Mouse (Mus musculus) thymus, adult 2 months (tissue): ENCODE data around the gene AB124611. TPM values are rescaled to one million over a fixed set of nuclear protein-coding genes. Genes with fewer than 3 reads are reported as not detected.
"Not testable (repeated sequence)": the region's sequence is repeated elsewhere in the genome, so short reads cannot be mapped to it uniquely, and the experiment has no call there.

Experiments
- DNase-seq: peaks from one replicate; pipeline ENCODE4 v3.0.0; 2021
- H3K27ac ChIP-seq: fragments of 200-500 bp; 2 replicates; pipeline ENCODE4 v1.5.1; 2012; ENCODE audit warnings: low read length, control low read depth; ENCODE audit not compliant: control insufficient read depth, insufficient read depth
- H3K27me3 ChIP-seq: fragments of 200-500 bp; 2 replicates; pipeline ENCODE4 v1.6.1; 2012; ENCODE audit warnings: mild to moderate bottlenecking, low read length, moderate library complexity, mixed read lengths; ENCODE audit not compliant: control insufficient read depth, insufficient read depth
- H3K36me3 ChIP-seq: fragments of 200-500 bp; 2 replicates; pipeline ENCODE4 v1.6.1; 2012; ENCODE audit warnings: mild to moderate bottlenecking, low read length, moderate library complexity; ENCODE audit not compliant: control insufficient read depth, insufficient read depth
- H3K4me1 ChIP-seq: fragments of 200-500 bp; replicated peaks from 2 replicates; pipeline ENCODE4 v1.6.1; 2012; ENCODE audit warnings: low read length; ENCODE audit not compliant: control insufficient read depth, insufficient read depth
- H3K4me3 ChIP-seq: fragments of 200-500 bp; 2 replicates; pipeline ENCODE4 v1.5.1; 2012; ENCODE audit warnings: mild to moderate bottlenecking, low read length, control low read depth, moderate library complexity; ENCODE audit not compliant: control insufficient read depth, insufficient read depth
- CTCF ChIP-seq: fragments of 200-500 bp; IDR thresholded peaks from 2 replicates; pipeline ENCODE4 v1.5.1; 2012; ENCODE audit warnings: mild to moderate bottlenecking, control low read depth, low read length, moderate library complexity, borderline replicate concordance; ENCODE audit not compliant: control insufficient read depth, poor library complexity, insufficient read depth; ENCODE audit errors: extremely low read depth
- POLR2A ChIP-seq: fragments of 200-500 bp; IDR thresholded peaks from 2 replicates; pipeline ENCODE4 v1.6.1; 2012; ENCODE audit warnings: mild to moderate bottlenecking, low read length, control low read depth, moderate library complexity; ENCODE audit not compliant: control insufficient read depth, poor library complexity, insufficient read depth; ENCODE audit errors: extremely low read depth
- WGBS: fragments of 180-500 bp; shearing (Covaris S2); methylation state at CpG from one replicate; pipeline ENCODE4 v1.1.7; 2018; 5-methylcytosine and 5-hydroxymethylcytosine counted together
- polyA plus RNA-seq: library from polyadenylated mRNA; depleted of rRNA; stranded (reverse); fragments of >200 nt; gene quantifications from 2 replicates; pipeline ENCODE4 v1.2.3, GENCODE M21; 2012

AB124611 gene
- polyA plus RNA-seq, 1 experiment, result 31.1 TPM

DNA sequence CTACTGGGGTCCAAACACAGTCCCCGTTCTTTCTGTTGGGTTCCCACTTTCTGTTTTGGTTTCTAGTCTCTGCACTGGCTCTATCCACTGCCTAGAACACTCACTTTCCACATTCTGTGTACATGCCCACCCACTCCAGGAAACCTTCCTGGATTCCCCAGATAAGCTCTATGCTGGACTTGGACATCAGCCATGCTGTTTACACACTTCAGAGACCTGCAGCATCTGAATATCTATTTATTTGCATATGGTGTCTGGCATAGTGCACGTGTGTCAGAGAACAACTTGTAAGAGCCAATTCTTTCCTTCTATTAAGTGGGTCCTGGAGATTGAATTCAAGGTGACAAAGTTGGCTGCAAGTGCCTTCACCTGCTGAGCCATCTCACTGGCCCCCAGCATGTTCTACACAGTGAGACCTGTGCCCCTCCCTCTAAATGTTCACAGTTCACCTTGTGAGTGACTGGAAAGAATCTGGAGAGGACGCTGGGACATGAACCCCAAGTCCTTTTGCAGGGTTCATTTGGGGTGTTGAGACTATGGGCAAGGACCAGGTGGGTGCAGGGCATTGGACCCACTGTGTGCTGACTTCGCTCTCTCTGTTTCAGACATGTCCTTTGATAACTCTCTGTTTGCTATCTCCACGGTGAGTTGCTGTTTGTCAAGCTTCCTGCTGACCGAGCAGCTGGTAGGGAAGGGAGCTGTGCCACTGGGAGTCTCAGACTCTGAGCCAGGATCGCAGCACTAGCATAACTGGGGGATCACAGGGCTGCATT, 14.2 kb downstream of the AB124611 start:
- Histone ChIP-seq H3K27ac (no peak overlapping the region), H3K36me3 (no peaks in the 10 kb centered on the region), H3K27me3 (no peaks in the 10 kb centered on the region), H3K4me1 (peaks cover 6% of the 10 kb centered on the region), H3K4me3 (no peak overlapping the region)
- TF ChIP-seq POLR2A, result no peak
- TF ChIP-seq CTCF, result no peak
- DNase-seq, result no peak
- 83% methylated on average over 7 of the region's 7 CpGs for WGBS

- H3K4me1 ChIP-seq, DNase-seq, H3K4me3 ChIP-seq, H3K36me3 ChIP-seq, H3K27me3 ChIP-seq, H3K27ac ChIP-seq: not testable (repeated sequence)
- 96% methylated on average over 2 of the region's 2 CpGs for WGBS
These were observed 16.0 kb downstream of the AB124611 start for GRCm38 (mm10) chr9:21542001-21542400.

GRCm38 (mm10) chr9:21545351-21545915, 19.5 kb downstream of the AB124611 start:
- no peaks in the 10 kb centered on the region for H3K36me3 ChIP-seq
- DNase-seq, result no peak
- WGBS, result 32% methylated on average over 9 of the region's 9 CpGs
- no peaks in the 10 kb centered on the region for H3K27me3 ChIP-seq
- H3K4me1 ChIP-seq, result peaks cover 15% of the 10 kb centered on the region
- no peak for TF ChIP-seq POLR2A
- no peak for TF ChIP-seq CTCF
- peak overlapping the region; percentile 60 for H3K4me3 ChIP-seq
- peak overlapping the region; percentile 25; the same call in 1 of the 2 replicates for H3K27ac ChIP-seq

- Histone ChIP-seq H3K4me3 (peak overlapping the region; percentile 60), H3K27ac (peak overlapping the region; percentile 25; the same call in 1 of the 2 replicates), H3K36me3 (no peaks in the 10 kb centered on the region), H3K4me1 (peaks cover 15% of the 10 kb centered on the region), H3K27me3 (no peaks in the 10 kb centered on the region)
- DNase-seq, result peak; percentile 100
- WGBS, result under 1% methylated on average over 67 of the region's 67 CpGs
- TF ChIP-seq POLR2A (peak; percentile 38), CTCF (peak; percentile 93; the same call in 1 of the 2 replicates)
These were observed 20.2 kb downstream of the AB124611 start for GRCm38 (mm10) chr9:21545916-21546788.

GRCm38 (mm10) chr9:21546789-21547074, 20.8 kb downstream of the AB124611 start, which contains the start of gene Carm1:
Gene Carm1, plus strand, starts transcription at chr9:21546894.
- Histone ChIP-seq H3K27ac (peak within 1 kb of the TSS; percentile 25; the same call in 1 of the 2 replicates), H3K4me1 (peaks cover 15% of the 10 kb centered on the region), H3K36me3 (no peaks in the 10 kb centered on the region), H3K27me3 (no peaks in the 10 kb centered on the region), H3K4me3 (peak within 1 kb of the TSS; percentile 64)
- peak; percentile 61 for DNase-seq
- WGBS, result 35% methylated on average over 52 of the region's 52 CpGs
- TF ChIP-seq CTCF (no peak; the same call in 1 of the 2 replicates), POLR2A (0 out of 2 replicates have a peak, but pooled peaks have one; percentile 15)

- H3K36me3 ChIP-seq, result no peaks in the 10 kb centered on the region
- no peaks in the 10 kb centered on the region for H3K27me3 ChIP-seq
- H3K4me3 ChIP-seq, result peak overlapping the region; percentile 64
- no peak for TF ChIP-seq CTCF
- no peak for TF ChIP-seq POLR2A
- H3K4me1 ChIP-seq, result peaks cover 15% of the 10 kb centered on the region
- 1% methylated on average over 62 of the region's 66 CpGs for WGBS
- no peak overlapping the region for H3K27ac ChIP-seq
- DNase-seq, result peak; percentile 51
These were observed 21.3 kb downstream of the AB124611 start for GRCm38 (mm10) chr9:21547075-21547941.
